Mouse (Mus musculus): Measurements from ENCODE around the gene Pcp4l1. TPM values are rescaled to one million over a fixed set of nuclear protein-coding genes. Genes with fewer than 3 reads are reported as not detected.

Gene Pcp4l1
- polyA plus RNA-seq, 1 experiment from 2014 or later: 6.2 TPM

- no peaks in the 10 kb centered on the region for H3K36me3 ChIP-seq (ENCODE audit: poor library complexity, severe bottlenecking)
- ATAC-seq: no peak
- 0 out of 2 replicates have a peak overlapping the region, but pooled peaks have one; percentile 47 for H3K4me2 ChIP-seq
- H3K9me3 ChIP-seq (replicated peaks): no peaks in the 10 kb centered on the region
- H3K4me1 ChIP-seq: peaks cover 34% of the 10 kb centered on the region
- peaks cover 78% of the 10 kb centered on the region for H3K27me3 ChIP-seq
- 27% methylated on average over 11 of the region's 11 CpGs for WGBS
- no peak overlapping the region for H3K9ac ChIP-seq
- no peak overlapping the region for H3K27ac ChIP-seq
- peak overlapping the region; percentile 24 for H3K4me3 ChIP-seq
Measured at GRCm38 (mm10) chr1:171193911-171194830, 1.9 kb downstream of the Pcp4l1 start.

DNA sequence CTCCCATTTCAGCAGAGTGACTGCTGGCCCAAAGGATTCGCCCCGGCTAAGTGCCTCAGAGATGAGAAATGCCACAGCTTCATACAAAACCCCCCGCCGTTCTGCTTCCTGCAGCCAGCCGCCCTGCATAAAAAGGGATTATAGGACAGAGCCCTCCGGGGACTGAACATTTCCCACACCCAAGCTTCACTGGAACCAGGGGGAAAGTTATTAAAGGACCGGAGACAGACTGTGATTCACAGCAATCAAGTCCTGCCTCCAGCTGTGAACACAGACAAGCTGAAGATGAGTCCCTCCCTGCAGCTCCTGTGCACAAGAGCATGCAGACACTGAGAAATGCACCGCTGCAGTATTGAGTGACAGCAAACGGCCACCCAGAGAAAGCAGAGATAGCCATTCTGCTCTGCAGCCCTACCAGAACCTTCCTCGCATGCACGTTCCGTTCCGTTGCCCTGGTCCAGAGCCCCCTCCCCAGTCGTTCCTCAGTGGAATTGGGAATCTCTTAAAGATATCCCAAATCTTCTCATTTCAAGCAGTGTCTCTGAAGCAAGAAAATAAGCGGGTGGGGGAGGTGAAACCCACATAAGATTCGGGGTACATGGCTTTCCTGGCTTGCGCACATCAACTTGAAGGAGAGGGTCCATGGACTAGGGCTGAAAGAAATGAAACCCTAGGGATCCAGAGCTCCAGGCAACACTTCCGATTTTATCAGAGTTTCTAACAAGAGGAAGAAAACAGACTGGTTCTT is 2.8 kb downstream of the Pcp4l1 start:
- peaks cover 80% of the 10 kb centered on the region for H3K27me3 ChIP-seq
- 5% methylated on average over 18 of the region's 18 CpGs for WGBS
- H3K9ac ChIP-seq: peak overlapping the region; percentile 21; the same call in 1 of the 2 replicates
- H3K4me3 ChIP-seq: peak overlapping the region; percentile 24
- H3K27ac ChIP-seq: no peak overlapping the region
- 0 out of 2 replicates have a peak, but pooled peaks have one; percentile 16 for ATAC-seq
- H3K36me3 ChIP-seq (ENCODE audit: poor library complexity, severe bottlenecking): no peaks in the 10 kb centered on the region
- peaks cover 42% of the 10 kb centered on the region for H3K4me1 ChIP-seq
- H3K9me3 ChIP-seq (replicated peaks): no peaks in the 10 kb centered on the region
- peak overlapping the region; percentile 47 for H3K4me2 ChIP-seq

DNA sequence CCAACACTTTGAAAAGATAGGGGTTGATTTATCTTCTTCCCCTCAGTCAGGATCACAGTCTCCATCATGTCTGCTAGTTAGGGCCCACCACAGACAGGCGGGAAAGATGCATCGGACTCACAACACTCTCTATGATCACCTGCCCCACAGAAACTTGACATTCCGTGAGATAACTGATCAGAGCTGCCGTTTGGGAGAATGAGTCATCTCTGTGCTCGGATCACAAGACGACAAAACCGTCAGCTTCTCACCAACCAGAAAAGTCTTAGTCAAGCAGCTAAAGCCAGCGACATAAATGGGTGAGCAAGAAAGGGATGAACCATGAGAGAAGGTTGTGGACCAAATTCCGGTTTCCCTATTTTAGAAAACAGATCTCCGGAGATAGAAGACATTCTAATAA is 3.8 kb downstream of the Pcp4l1 start:
- WGBS: 47% methylated on average over 10 of the region's 10 CpGs
- no peak overlapping the region for H3K27ac ChIP-seq
- H3K9me3 ChIP-seq (replicated peaks): no peaks in the 10 kb centered on the region
- ATAC-seq: no peak
- no peak overlapping the region for H3K9ac ChIP-seq
- H3K4me1 ChIP-seq: peaks cover 47% of the 10 kb centered on the region
- no peak overlapping the region for H3K4me3 ChIP-seq
- no peak overlapping the region for H3K4me2 ChIP-seq
- H3K27me3 ChIP-seq: peaks cover 76% of the 10 kb centered on the region
- H3K36me3 ChIP-seq (ENCODE audit: poor library complexity, severe bottlenecking): no peaks in the 10 kb centered on the region

DNA sequence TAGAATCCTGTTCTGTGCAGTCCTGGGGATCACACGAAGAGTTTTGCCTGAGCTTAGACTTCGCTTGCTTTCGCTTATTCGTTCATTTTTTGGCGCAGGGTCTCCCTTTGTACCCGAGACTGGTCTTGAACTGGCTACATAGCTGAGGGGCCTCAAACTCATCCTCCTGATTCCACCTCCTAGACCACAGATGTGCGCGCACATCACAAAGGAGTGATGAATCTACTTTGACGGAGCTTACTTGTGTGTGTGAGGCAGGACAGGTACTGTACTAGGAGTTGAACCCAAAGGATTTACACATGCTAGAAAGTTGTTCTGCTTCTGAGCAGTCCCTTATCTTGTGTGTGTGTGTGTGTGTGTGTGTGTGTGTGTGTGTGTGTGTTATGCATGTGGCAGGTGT is 5.2 kb downstream of the Pcp4l1 start:
- no peak overlapping the region for H3K9ac ChIP-seq
- no peak overlapping the region for H3K27ac ChIP-seq
- H3K4me2 ChIP-seq: no peak overlapping the region
- H3K27me3 ChIP-seq: peaks cover 61% of the 10 kb centered on the region
- no peaks in the 10 kb centered on the region for H3K36me3 ChIP-seq (ENCODE audit: poor library complexity, severe bottlenecking)
- ATAC-seq: no peak
- H3K4me3 ChIP-seq: no peak overlapping the region
- H3K4me1 ChIP-seq: peaks cover 42% of the 10 kb centered on the region
- H3K9me3 ChIP-seq (replicated peaks): no peaks in the 10 kb centered on the region
- 96% methylated on average over 9 of the region's 9 CpGs for WGBS

DNA sequence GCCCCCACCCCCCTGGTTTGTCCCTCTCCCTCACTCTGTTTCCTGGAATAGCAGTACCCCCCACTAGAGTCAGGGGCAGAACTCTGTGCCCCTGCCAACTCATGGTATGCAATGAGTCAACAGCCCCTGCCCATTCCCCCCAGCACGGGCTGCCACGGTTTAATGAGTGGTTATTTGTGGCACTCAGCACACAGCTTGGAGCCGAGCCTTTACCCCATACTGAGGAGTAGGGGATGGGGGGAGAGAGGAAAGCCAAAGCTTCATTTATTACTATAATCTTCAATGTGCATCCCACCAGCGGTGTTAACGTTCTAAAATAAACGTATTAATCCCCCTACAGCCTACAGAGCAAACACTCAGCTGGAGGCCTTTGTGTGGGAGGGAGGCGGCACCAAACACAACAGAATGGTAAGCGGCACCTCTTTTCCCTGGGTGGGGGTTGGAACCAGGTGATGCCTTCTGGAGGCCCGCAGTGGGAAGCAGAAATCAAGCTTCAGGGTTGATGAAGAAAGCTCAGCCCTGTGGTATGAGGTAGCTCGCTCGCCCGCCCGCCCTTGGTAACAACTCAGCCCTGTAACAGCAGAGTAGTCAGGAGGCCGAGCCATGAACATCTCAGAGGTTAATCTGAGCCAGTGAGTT is 6.5 kb downstream of the Pcp4l1 start:
- no peak overlapping the region for H3K9ac ChIP-seq
- no peak overlapping the region; the same call in none of the 2 replicates for H3K27ac ChIP-seq
- 18% methylated on average over 14 of the region's 14 CpGs for WGBS
- ATAC-seq: peak; percentile 52; the same call in 1 of the 2 replicates
- H3K36me3 ChIP-seq (ENCODE audit: poor library complexity, severe bottlenecking): no peaks in the 10 kb centered on the region
- H3K4me2 ChIP-seq: no peak overlapping the region
- H3K27me3 ChIP-seq: peaks cover 49% of the 10 kb centered on the region
- peaks cover 35% of the 10 kb centered on the region for H3K4me1 ChIP-seq
- no peak overlapping the region for H3K4me3 ChIP-seq
- no peaks in the 10 kb centered on the region for H3K9me3 ChIP-seq (replicated peaks)

DNA sequence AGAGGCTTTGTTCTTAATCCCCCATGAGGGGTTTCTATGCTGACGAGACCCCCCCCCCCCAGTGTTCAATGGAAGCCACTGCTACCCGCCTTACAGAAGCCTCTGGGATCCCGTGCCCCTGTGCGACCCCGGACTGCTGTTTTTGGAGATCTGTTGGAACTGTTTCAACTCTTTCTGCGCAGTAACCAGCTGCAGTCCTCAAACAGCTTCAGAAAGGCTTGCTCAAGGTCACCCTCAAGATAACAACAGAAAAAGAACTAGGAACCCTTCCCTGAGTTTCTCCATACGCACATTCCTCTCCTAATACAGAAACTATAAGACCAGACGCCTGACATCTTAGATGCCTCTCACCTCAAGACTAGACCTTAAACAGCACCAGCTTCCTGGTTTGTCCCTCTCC is 7.0 kb downstream of the Pcp4l1 start:
- peaks cover 44% of the 10 kb centered on the region for H3K27me3 ChIP-seq
- ATAC-seq: no peak
- 10% methylated on average over 8 of the region's 8 CpGs for WGBS
- no peak overlapping the region; the same call in 1 of the 2 replicates for H3K27ac ChIP-seq
- no peak overlapping the region for H3K4me3 ChIP-seq
- no peak overlapping the region for H3K4me2 ChIP-seq
- H3K36me3 ChIP-seq (ENCODE audit: poor library complexity, severe bottlenecking): no peaks in the 10 kb centered on the region
- peaks cover 35% of the 10 kb centered on the region for H3K4me1 ChIP-seq
- H3K9ac ChIP-seq: no peak overlapping the region; the same call in 1 of the 2 replicates
- H3K9me3 ChIP-seq (replicated peaks): no peaks in the 10 kb centered on the region

DNA sequence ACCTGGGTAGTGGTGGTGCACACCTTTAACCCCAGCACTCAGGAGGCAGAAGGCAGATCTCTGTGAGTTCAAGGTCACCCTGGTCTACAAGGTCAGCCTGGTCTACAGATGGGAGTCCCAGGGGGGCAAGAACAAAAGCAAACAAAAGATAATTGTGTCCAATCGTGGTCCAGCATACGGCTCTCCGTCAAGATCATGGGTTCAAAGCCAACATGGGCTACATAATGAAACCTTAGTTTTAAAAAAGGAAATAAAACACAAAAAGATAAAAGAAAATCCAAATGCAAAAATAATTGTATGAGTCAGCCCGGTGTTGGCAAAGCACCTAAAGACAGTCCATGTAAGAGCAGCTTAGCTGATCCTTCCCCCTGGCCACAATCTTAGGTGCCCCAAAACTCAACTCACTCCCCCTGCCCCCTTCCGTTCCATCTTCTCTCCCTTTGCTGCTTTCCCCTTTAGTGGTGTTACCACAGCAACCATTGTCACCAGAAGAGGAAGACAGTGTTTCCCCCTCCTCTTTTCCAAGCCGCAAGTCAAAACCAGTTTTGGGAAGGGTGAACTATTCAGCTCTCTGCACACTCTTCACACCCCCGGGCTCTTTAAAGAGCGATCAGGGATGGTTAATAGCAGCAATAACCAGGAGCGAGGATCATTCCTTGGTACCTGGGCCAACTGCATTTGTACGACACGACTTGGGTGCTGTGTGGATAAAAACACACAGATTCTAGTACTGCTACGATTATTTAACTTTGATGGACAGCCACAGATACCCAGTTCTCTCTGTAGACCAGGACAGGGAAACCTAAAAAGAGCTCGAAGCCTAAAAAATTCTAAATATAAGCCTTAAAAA is 8.0 kb downstream of the Pcp4l1 start:
- Histone ChIP-seq H3K4me2 (no peak overlapping the region), H3K4me3 (no peak overlapping the region), H3K9ac (no peak overlapping the region), H3K27me3 (peaks cover 34% of the 10 kb centered on the region), H3K4me1 (peaks cover 25% of the 10 kb centered on the region), H3K36me3 (ENCODE audit: poor library complexity, severe bottlenecking) (no peaks in the 10 kb centered on the region), H3K9me3 (replicated peaks) (no peaks in the 10 kb centered on the region), H3K27ac (no peak overlapping the region)
- no peak for ATAC-seq
- 30% methylated on average over 13 of the region's 13 CpGs for WGBS

GRCm38 (mm10) chr1:171185655-171186054 is 10.4 kb downstream of the Pcp4l1 start:
- 66% methylated on average over 8 of the region's 8 CpGs for WGBS
- Histone ChIP-seq H3K9ac (no peak overlapping the region), H3K4me2 (no peak overlapping the region), H3K36me3 (ENCODE audit: poor library complexity, severe bottlenecking) (no peaks in the 10 kb centered on the region), H3K4me1 (peaks cover 20% of the 10 kb centered on the region), H3K27ac (no peak overlapping the region), H3K9me3 (replicated peaks) (no peaks in the 10 kb centered on the region), H3K4me3 (no peak overlapping the region), H3K27me3 (peaks cover 10% of the 10 kb centered on the region)
- no peak for ATAC-seq

DNA sequence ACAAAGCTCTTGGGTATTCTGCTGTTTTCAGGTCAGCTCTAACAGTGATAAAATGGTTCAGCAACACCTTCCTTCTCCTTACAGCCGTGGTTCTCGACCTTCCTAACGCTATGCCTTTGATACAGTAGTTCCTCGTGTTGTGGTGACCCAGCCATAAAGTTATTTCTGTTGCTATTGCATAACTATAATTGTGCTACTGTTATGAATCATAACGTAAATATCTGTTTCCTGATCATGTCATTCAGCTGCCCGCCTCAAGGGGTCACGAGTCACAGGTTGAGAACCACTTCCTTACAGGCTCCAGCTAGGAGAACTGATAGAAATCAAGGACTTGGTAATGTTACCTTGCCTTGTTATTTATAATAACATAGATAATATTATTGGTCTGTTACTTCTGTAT is 11.8 kb downstream of the Pcp4l1 start:
- Histone ChIP-seq H3K4me3 (no peak overlapping the region), H3K9me3 (replicated peaks) (no peaks in the 10 kb centered on the region), H3K4me1 (peaks cover 14% of the 10 kb centered on the region), H3K4me2 (no peak overlapping the region), H3K27me3 (0 out of 2 replicates have a peak, but pooled peaks cover 3% of the 10 kb centered on the region), H3K9ac (no peak overlapping the region), H3K27ac (no peak overlapping the region), H3K36me3 (ENCODE audit: poor library complexity, severe bottlenecking) (no peaks in the 10 kb centered on the region)
- ATAC-seq: no peak
- 87% methylated on average over 7 of the region's 7 CpGs for WGBS

- Histone ChIP-seq H3K4me2 (no peak overlapping the region), H3K27me3 (no peaks in the 10 kb centered on the region), H3K4me1 (peaks cover 8% of the 10 kb centered on the region), H3K9ac (no peak overlapping the region), H3K27ac (no peak overlapping the region), H3K4me3 (no peak overlapping the region), H3K36me3 (ENCODE audit: poor library complexity, severe bottlenecking) (no peaks in the 10 kb centered on the region), H3K9me3 (replicated peaks) (no peaks in the 10 kb centered on the region)
- ATAC-seq: no peak
- WGBS: 73% methylated on average over 3 of the region's 3 CpGs
Measured at GRCm38 (mm10) chr1:171183620-171184019, 12.4 kb downstream of the Pcp4l1 start.

GRCm38 (mm10) chr1:171183025-171183424 is 13.0 kb downstream of the Pcp4l1 start:
- WGBS: 78% methylated on average over 3 of the region's 3 CpGs
- no peak overlapping the region for H3K4me3 ChIP-seq
- H3K27me3 ChIP-seq: no peaks in the 10 kb centered on the region
- no peak overlapping the region for H3K27ac ChIP-seq
- no peak overlapping the region for H3K4me2 ChIP-seq
- ATAC-seq: no peak
- H3K9me3 ChIP-seq (replicated peaks): no peaks in the 10 kb centered on the region
- H3K9ac ChIP-seq: no peak overlapping the region
- H3K4me1 ChIP-seq: peaks cover 3% of the 10 kb centered on the region
- no peaks in the 10 kb centered on the region for H3K36me3 ChIP-seq (ENCODE audit: poor library complexity, severe bottlenecking)
